13 mouse cellular contexts compared by ENCODE assay signal in genomic region chr16:43466749-43467065, GRCm38 (mm10).
DNase-seq lines count a peak whose midpoint lies in the region; ATAC-seq and TF ChIP-seq lines count a peak whose summit lies in the region.
"Had no signal": no experiment of that assay in that cellular context is flagged by ENCODE, and none has a peak within 500 bp of the region (broad histone marks: within the 10 kb centered on the region; RNA-seq: fewer than 3 reads in every experiment).

No protein-coding gene starts in this region.

- ATAC-seq in erythroid progenitor cell, adult 5-6 weeks (replicated peaks; ENCODE audit: low FRiP score, poor library complexity, severe bottlenecking), result no peak
- ATAC-seq in megakaryocyte progenitor cell, adult 5-6 weeks (replicated peaks; ENCODE audit: poor library complexity), result no peak

- TF ChIP-seq EP300 in heart, adult 2 months (IDR thresholded peaks at IDR 0.05; ENCODE audit: insufficient read depth, low read depth, low read length), result 0 out of 2 replicates have a peak, but pooled peaks have one; percentile 51

- DNase-seq in heart, adult 2 months, result peak; percentile 44 to 71
- no peak for DNase-seq in heart, embryonic 10.5 days (ENCODE audit: low spot score)
- peak; percentile 94 for DNase-seq in brain, adult 2 months (ENCODE audit: low read depth, low spot score)
- peak; percentile 74 to 87 for DNase-seq in cerebellum, adult 2 months
- DNase-seq in heart, postnatal 25 days (ENCODE audit: low spot score), result peak; percentile 14
- no peak for DNase-seq in B cell, adult 2 months
- DNase-seq: kidney, postnatal 4 days; liver, embryonic 13.5 days had no signal

- H3K27ac ChIP-seq in heart, adult 2 months, result peak overlapping the region; percentile 59
- no peak overlapping the region for H3K27ac ChIP-seq in heart, embryonic 10.5 days
- peak overlapping the region; percentile 66 for H3K27ac ChIP-seq in cerebellum, adult 2 months (ENCODE audit: insufficient read depth, low read length)
- H3K27ac ChIP-seq: embryonic facial prominence, embryonic 15.5 days; heart, embryonic 15.5 days; liver, embryonic 13.5 days; neural tube, embryonic 15.5 days had no signal

- H3K9ac ChIP-seq in heart, adult 2 months (ENCODE audit: low read depth, low read length), result no peak overlapping the region
- H3K9ac ChIP-seq: embryonic facial prominence, embryonic 15.5 days; heart, embryonic 15.5 days; liver, embryonic 13.5 days; neural tube, embryonic 15.5 days had no signal

- peaks cover 23% of the 10 kb centered on the region for H3K4me1 ChIP-seq in heart, adult 2 months (ENCODE audit: control insufficient read depth, insufficient read depth, low read length)
- peaks cover 10% of the 10 kb centered on the region for H3K4me1 ChIP-seq in heart, embryonic 10.5 days
- peaks cover 23% of the 10 kb centered on the region for H3K4me1 ChIP-seq in cerebellum, adult 2 months (ENCODE audit: control insufficient read depth, insufficient read depth, low read length)
- H3K4me1 ChIP-seq: liver, embryonic 13.5 days had no signal

- H3K27me3 ChIP-seq in heart, adult 2 months (ENCODE audit: control insufficient read depth, insufficient read depth, low read length), result no peaks in the 10 kb centered on the region
- no peaks in the 10 kb centered on the region for H3K27me3 ChIP-seq in heart, embryonic 10.5 days (ENCODE audit: insufficient read depth, poor library complexity, severe bottlenecking)
- no peaks in the 10 kb centered on the region for H3K27me3 ChIP-seq in cerebellum, adult 2 months (ENCODE audit: control insufficient read depth, insufficient read depth, low read length)
- H3K27me3 ChIP-seq: embryonic facial prominence, embryonic 15.5 days; heart, embryonic 15.5 days; liver, embryonic 13.5 days; neural tube, embryonic 15.5 days had no signal

- no peaks in the 10 kb centered on the region for H3K79me2 ChIP-seq in heart, adult 2 months (replicated peaks; ENCODE audit: control insufficient read depth, insufficient read depth, low read length)

- TF ChIP-seq CTCF in heart, adult 2 months (IDR thresholded peaks at IDR 0.05), result no peak
- no peak for TF ChIP-seq CTCF in cerebellum, adult 2 months (IDR thresholded peaks at IDR 0.05; ENCODE audit: borderline replicate concordance, insufficient read depth, low read depth, low read length)

- H3K36me3 ChIP-seq in heart, adult 2 months (ENCODE audit: control insufficient read depth, insufficient read depth, low read length), result peaks cover 42% of the 10 kb centered on the region
- H3K36me3 ChIP-seq in heart, embryonic 10.5 days, result no peaks in the 10 kb centered on the region
- H3K36me3 ChIP-seq: embryonic facial prominence, embryonic 15.5 days; heart, embryonic 15.5 days; liver, embryonic 13.5 days; neural tube, embryonic 15.5 days had no signal

- no peak for TF ChIP-seq POLR2A in heart, adult 2 months (IDR thresholded peaks at IDR 0.05; ENCODE audit: insufficient read depth, low read depth, low read length)
- no peak for TF ChIP-seq POLR2A in cerebellum, adult 2 months (IDR thresholded peaks at IDR 0.05; ENCODE audit: borderline replicate concordance, insufficient read depth, low read length)

- WGBS in heart, adult 2 months, result 59% methylated on average over 2 of the region's 2 CpGs
- WGBS in heart, embryonic 10.5 days, result 81% methylated on average over 2 of the region's 2 CpGs
- 7% methylated on average over 2 of the region's 2 CpGs for WGBS in cerebellum, adult 2 months

- intact Hi-C loops in heart, adult 2 months (cut with DNase I), result loop anchor here (5.0 kb wide), 1 partner anchor 36 kb away; no protein-coding TSS in a partner anchor
- intact Hi-C loops in heart, postnatal 25 days (cut with DNase I), result loop anchor here (5.0 kb wide), 3 partner anchors 36 to 71 kb away; no protein-coding TSS in a partner anchor

- no peaks in the 10 kb centered on the region for H3K9me3 ChIP-seq in heart, embryonic 10.5 days
- H3K9me3 ChIP-seq: embryonic facial prominence, embryonic 15.5 days; heart, embryonic 15.5 days; liver, embryonic 13.5 days; neural tube, embryonic 15.5 days had no signal

- H3K4me3 ChIP-seq in heart, adult 2 months, result no peak overlapping the region
- no peak overlapping the region for H3K4me3 ChIP-seq in heart, embryonic 10.5 days
- no peak overlapping the region for H3K4me3 ChIP-seq in cerebellum, adult 2 months (replicated peaks; ENCODE audit: insufficient read depth, low read depth, low read length)
- H3K4me3 ChIP-seq: embryonic facial prominence, embryonic 15.5 days; heart, embryonic 15.5 days; liver, embryonic 13.5 days; neural tube, embryonic 15.5 days had no signal

Comparison
In these comparisons a context has a peak if more than half of its experiments do, and no peak if none do; other contexts are left out.
1. DNase-seq: peak in heart, adult 2 months (2 of 2), brain, adult 2 months (single experiment), cerebellum, adult 2 months (2 of 2) and heart, postnatal 25 days (single experiment); none in heart, embryonic 10.5 days (single experiment) and B cell, adult 2 months (0 of 2).